Mouse (Mus musculus): ENCODE results near the gene Syt12. TPM values are rescaled to one million over a fixed set of nuclear protein-coding genes. Genes with fewer than 3 reads are reported as not detected.
A peak's percentile ranks its signal among the peaks of the same experiment; 100 is the strongest.

The Syt12 gene
- polyA plus RNA-seq, 1 experiment from 2014 or later = 1.9 TPM

DNA sequence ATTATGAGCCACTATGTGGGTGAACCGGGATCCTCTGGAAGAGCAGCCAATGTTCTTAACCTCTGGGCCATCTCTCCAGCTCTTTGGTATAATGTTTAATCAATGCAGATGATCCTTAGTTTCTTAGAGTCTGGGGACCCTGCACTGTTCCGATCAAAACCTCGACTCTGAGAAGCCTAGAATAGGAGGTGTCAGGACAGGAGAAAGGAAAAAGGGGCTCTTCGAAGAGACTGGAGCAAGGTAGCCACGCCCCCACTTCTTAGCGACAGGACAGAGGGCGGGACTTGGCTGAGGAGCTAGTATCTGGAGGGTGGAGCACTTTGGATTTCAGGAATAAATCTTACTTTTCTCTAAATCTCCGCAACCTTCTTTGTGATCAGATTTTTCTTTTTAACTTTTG is 37.0 kb downstream of the Syt12 start:
- Histone ChIP-seq H3K27ac (replicated peaks) (no peak overlapping the region), H3K4me2 (replicated peaks) (peak overlapping the region; percentile 75; the same call in 1 of the 2 replicates), H3K27me3 (peaks cover 39% of the 10 kb centered on the region), H3K9me3 (no peaks in the 10 kb centered on the region), H3K36me3 (no peaks in the 10 kb centered on the region), H3K9ac (replicated peaks) (no peak overlapping the region), H3K4me1 (peaks cover 22% of the 10 kb centered on the region), H3K4me3 (no peak overlapping the region)
- 11% methylated on average over 8 of the region's 8 CpGs for WGBS
- no peak for ATAC-seq (ENCODE audit: low FRiP score, low read depth)

DNA sequence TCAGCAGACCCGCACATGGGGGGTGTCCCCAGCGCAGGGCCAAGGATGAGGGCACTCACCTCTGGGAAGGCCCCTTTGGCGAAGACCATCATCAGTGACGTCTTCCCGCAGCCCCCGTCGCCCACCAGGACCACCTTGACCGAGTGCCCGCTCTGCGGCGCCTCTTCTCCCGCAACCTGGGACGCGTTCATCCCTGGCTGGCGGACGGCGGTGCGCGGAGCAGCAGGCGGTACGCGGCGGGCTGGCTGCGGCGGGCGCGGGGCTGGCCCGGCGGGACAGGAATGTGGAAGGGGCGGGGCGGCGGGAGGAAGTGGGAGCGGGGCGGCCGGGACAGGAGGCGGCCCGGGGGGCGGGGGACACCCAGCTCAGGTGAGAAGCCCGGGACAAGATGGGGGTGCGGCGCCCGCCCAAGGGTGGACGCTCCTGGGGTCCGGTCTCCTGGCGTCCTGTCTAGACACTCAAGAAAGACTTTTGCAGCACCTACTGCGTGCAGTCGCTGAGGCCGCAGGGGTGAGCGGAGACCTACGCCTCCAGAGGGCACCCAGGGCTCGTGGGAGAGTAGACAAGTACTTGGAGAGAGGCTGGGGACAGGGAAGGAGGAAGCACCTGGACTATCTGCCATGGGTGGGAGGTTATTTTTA is 38.0 kb downstream of the Syt12 start, which contains the start of gene Rhod:
Gene Rhod, minus strand, starts transcription at position 272 of the 641 bp plus-strand sequence.
- H3K27me3 ChIP-seq = peaks cover 39% of the 10 kb centered on the region
- H3K4me2 ChIP-seq (replicated peaks) = peak within 1 kb of the TSS; percentile 75
- peak within 1 kb of the TSS; percentile 57 for H3K4me3 ChIP-seq
- peak within 1 kb of the TSS; percentile 64 for H3K9ac ChIP-seq (replicated peaks)
- H3K36me3 ChIP-seq = no peaks in the 10 kb centered on the region
- H3K9me3 ChIP-seq = no peaks in the 10 kb centered on the region
- WGBS = under 1% methylated on average over 43 of the region's 51 CpGs
- H3K27ac ChIP-seq (replicated peaks) = no peak within 1 kb of the TSS
- peaks cover 22% of the 10 kb centered on the region for H3K4me1 ChIP-seq
- 0 out of 2 replicates have a peak, but pooled peaks have one; percentile 30 for ATAC-seq (ENCODE audit: low FRiP score, low read depth)

DNA sequence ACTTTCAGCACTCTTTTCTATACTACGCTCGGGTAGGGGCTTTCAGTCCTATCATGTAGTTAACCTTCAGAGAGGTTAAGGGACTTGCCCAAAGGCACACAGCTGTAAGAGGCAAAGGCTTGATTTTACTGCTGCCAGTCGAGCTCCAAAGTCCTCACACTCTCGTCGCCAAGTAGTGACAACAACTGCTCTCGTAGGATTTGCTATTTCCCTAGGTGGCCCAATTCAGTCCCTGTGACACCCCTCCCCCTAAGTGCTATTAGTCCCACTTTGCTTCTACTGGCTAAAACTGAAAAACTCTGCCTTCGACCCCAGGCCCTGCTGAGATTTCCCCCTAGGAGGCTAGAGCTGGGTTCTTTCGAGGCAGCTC is 38.5 kb downstream of the Syt12 start:
- Histone ChIP-seq H3K4me1 (peaks cover 22% of the 10 kb centered on the region), H3K9ac (replicated peaks) (peak overlapping the region; percentile 64; the same call in 1 of the 2 replicates), H3K9me3 (no peaks in the 10 kb centered on the region), H3K27me3 (peaks cover 39% of the 10 kb centered on the region), H3K4me3 (peak overlapping the region; percentile 57), H3K27ac (replicated peaks) (no peak overlapping the region), H3K4me2 (replicated peaks) (peak overlapping the region; percentile 75), H3K36me3 (no peaks in the 10 kb centered on the region)
- WGBS = 5% methylated on average over 8 of the region's 8 CpGs
- ATAC-seq (ENCODE audit: low FRiP score, low read depth) = no peak

DNA sequence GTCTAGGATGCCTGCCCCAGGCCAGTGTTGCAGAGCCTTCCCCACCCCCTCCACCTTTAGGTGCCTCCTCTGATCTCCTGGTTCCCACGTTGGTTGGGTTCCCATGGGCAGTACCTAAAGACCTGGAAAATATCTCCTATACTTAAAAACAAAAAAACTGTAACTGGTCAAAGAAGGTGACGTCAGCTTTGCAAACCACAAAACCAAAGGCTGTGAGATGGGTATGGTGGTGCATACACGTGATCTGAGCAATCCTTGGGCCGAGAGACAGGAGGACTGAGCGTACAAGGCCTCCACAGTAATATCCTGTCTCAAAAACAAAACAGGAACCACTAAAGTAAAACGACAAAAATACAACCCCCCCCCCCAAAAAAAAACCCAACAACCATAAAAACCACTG is 39.4 kb downstream of the Syt12 start:
- no peaks in the 10 kb centered on the region for H3K9me3 ChIP-seq
- peaks cover 22% of the 10 kb centered on the region for H3K4me1 ChIP-seq
- H3K36me3 ChIP-seq = no peaks in the 10 kb centered on the region
- H3K27ac ChIP-seq (replicated peaks) = no peak overlapping the region
- 82% methylated on average over 6 of the region's 6 CpGs for WGBS
- no peak overlapping the region for H3K9ac ChIP-seq (replicated peaks)
- peaks cover 39% of the 10 kb centered on the region for H3K27me3 ChIP-seq
- H3K4me2 ChIP-seq (replicated peaks) = no peak overlapping the region
- ATAC-seq (ENCODE audit: low FRiP score, low read depth) = no peak
- H3K4me3 ChIP-seq = no peak overlapping the region

DNA sequence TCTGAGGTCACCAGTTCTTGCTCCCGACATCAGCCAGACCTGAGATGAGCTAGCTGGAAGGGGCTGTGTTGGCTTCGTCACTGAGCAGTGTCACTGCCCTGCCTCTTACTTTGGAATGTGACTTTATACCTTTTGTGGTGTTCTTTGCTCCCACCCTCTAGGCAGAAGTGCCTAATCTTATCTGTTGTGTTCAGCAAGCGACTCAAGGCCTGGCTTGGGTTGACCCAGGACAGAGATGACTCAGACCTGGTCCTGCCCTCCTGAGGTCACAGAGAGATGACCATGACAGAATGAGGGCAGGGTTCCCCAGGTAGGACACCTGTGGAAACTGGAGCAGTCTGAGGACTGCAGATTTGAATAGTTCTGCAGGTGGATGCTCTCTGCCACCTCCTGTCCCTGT is 41.0 kb downstream of the Syt12 start:
- Histone ChIP-seq H3K27me3 (peaks cover 39% of the 10 kb centered on the region), H3K36me3 (no peaks in the 10 kb centered on the region), H3K4me3 (no peak overlapping the region), H3K27ac (replicated peaks) (no peak overlapping the region), H3K4me2 (replicated peaks) (no peak overlapping the region), H3K4me1 (peaks cover 18% of the 10 kb centered on the region), H3K9ac (replicated peaks) (no peak overlapping the region), H3K9me3 (no peaks in the 10 kb centered on the region)
- 89% methylated on average over 3 of the region's 3 CpGs for WGBS
- ATAC-seq (ENCODE audit: low FRiP score, low read depth) = no peak

DNA sequence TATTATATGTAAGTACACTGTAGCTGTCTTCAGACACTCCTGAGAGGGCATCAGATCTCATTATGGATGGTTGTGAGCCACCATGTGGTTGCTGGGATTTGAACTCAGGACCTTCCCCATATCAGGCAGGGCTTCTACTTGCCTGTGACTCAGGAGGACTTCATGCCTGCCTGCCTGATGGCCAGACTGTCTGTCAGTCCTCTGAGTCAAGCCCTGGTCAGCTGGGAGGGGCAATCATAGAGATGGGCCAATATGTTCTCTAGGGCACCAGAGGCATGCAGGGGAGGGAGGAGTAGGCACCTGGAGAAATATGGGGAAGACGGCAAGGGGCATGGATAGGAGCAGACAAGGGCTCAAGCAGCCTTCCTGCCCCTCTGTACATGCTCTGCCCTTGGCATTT is 42.2 kb downstream of the Syt12 start:
- H3K4me2 ChIP-seq (replicated peaks) = no peak overlapping the region
- WGBS = 100% methylated on average over 1 of the region's 1 CpGs
- no peak overlapping the region for H3K27ac ChIP-seq (replicated peaks)
- H3K4me3 ChIP-seq = no peak overlapping the region
- ATAC-seq (ENCODE audit: low FRiP score, low read depth) = no peak
- no peaks in the 10 kb centered on the region for H3K36me3 ChIP-seq
- H3K27me3 ChIP-seq = peaks cover 28% of the 10 kb centered on the region
- no peaks in the 10 kb centered on the region for H3K9me3 ChIP-seq
- H3K9ac ChIP-seq (replicated peaks) = no peak overlapping the region
- H3K4me1 ChIP-seq = peaks cover 11% of the 10 kb centered on the region

DNA sequence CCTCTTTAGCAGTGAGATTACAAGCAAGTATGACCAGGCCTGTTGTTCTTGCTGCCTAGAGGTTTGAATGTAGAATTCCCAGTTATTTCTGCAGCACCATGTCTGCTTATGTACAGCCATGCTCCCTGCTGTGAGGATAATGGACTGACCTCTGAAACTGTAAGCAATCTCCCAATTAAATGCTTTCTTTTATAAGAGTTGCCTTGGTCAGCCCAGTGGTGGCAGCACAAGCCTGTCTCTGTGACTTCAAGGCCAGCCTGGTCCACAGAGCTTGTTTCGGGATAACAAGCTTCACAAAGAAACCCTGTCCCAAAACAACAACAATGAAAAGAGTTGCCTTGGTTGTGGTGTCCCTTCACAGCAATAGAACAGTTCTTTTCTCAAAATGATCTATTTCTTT is 43.5 kb downstream of the Syt12 start:
- WGBS = 79% methylated on average over 1 of the region's 1 CpGs
- Histone ChIP-seq H3K9me3 (no peaks in the 10 kb centered on the region), H3K4me3 (no peak overlapping the region), H3K9ac (replicated peaks) (no peak overlapping the region), H3K36me3 (no peaks in the 10 kb centered on the region), H3K27me3 (peaks cover 15% of the 10 kb centered on the region), H3K4me1 (peaks cover under 1% of the 10 kb centered on the region; the same call in 1 of the 2 replicates), H3K27ac (replicated peaks) (no peak overlapping the region), H3K4me2 (replicated peaks) (no peak overlapping the region)
- ATAC-seq (ENCODE audit: low FRiP score, low read depth) = no peak

DNA sequence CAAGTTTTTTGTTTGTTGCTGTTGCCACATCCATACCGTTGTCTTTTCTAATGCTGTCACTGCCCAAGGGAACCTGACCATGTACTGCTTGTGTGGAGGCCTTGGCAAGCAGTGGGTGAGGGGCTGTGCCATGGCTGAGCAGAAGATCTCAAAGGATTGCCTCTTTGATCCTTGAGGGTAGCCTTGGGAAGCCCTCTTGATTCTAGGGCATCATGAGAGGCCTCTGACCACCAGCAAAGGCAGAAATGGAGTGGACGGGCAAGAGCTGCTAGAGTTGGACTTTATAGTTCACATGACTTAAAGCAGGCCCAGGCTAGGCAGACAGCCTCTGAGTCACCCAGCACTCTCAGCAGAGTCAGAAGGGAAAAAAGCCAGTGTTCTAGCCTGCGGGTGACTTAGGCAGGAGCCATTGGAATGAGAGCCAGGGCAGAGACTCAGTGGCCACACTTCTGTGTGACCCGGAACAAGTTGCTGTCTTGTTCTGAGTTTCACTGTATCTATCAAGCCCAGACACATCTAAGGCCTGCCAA is 47.1 kb downstream of the Syt12 start:
- 94% methylated on average over 4 of the region's 4 CpGs for WGBS
- H3K9ac ChIP-seq (replicated peaks) = no peak overlapping the region
- no peak overlapping the region for H3K27ac ChIP-seq (replicated peaks)
- no peaks in the 10 kb centered on the region for H3K4me1 ChIP-seq
- H3K4me3 ChIP-seq = no peak overlapping the region
- no peak overlapping the region for H3K4me2 ChIP-seq (replicated peaks)
- ATAC-seq (ENCODE audit: low FRiP score, low read depth) = no peak
- no peaks in the 10 kb centered on the region for H3K9me3 ChIP-seq
- H3K27me3 ChIP-seq = no peaks in the 10 kb centered on the region
- H3K36me3 ChIP-seq = no peaks in the 10 kb centered on the region

DNA sequence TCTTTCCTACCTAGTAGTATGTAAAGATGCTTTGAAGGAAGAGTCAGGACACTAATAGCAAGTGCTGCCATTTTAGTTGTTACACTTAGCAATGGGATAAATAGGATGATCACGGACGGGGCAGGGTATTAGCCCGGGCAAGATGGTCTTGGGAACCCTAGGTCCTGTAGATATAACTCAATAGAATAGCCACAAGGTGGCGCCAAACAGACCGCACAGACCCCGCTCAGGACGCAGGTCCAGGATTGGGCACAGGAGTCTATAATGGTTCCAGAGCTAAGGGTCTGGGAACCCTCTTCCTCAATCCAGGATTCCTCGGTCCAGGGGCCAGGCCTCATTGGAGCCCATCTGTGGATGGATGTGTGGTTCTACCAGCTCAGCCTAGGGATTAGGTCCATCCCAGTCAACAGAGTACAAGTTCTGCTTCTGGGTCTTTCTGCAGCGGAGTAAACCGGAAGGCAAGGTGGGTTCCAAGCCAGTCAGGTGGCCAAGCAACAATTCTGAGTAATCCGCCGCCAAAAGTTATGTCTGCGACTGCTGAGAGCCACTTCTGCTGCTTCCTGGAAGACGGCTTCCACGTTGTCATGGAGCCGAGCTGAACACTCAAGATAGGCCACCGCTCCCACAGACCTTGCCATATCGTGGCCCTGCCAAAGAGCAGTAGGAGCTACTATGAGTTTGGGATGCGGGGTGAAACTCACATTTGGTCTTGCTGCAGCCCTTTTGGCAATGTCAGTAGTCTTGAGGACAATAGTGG is 51.5 kb downstream of the Syt12 start:
- no peak overlapping the region for H3K9ac ChIP-seq (replicated peaks)
- H3K9me3 ChIP-seq = no peaks in the 10 kb centered on the region
- no peak for ATAC-seq (ENCODE audit: low FRiP score, low read depth)
- WGBS = 75% methylated on average over 19 of the region's 19 CpGs
- no peak overlapping the region for H3K4me2 ChIP-seq (replicated peaks)
- H3K4me1 ChIP-seq = no peaks in the 10 kb centered on the region
- H3K4me3 ChIP-seq = no peak overlapping the region
- no peak overlapping the region for H3K27ac ChIP-seq (replicated peaks)
- H3K36me3 ChIP-seq = no peaks in the 10 kb centered on the region
- H3K27me3 ChIP-seq = no peaks in the 10 kb centered on the region

DNA sequence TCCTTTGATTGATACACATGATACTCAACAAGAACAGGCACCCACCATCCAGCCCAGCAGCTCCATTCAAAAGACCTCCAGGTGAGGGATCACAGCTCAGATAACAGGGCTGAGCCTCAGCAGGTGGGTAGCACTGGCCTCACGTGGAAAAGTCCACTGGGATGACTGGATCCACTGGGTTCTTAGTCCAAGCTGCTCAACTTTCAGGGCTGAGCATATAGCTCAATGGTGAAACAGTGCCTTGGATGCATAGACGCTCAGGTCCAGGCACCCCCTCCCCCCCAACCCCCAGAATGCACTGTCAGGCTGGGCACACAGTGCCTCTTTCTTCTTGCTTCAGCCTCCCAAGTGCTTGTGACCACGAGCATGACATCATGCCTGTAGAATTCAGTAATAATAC is 54.2 kb downstream of the Syt12 start:
- H3K4me3 ChIP-seq = no peak overlapping the region
- H3K4me2 ChIP-seq (replicated peaks) = no peak overlapping the region
- no peaks in the 10 kb centered on the region for H3K9me3 ChIP-seq
- H3K4me1 ChIP-seq = no peaks in the 10 kb centered on the region
- no peak overlapping the region for H3K9ac ChIP-seq (replicated peaks)
- H3K27ac ChIP-seq (replicated peaks) = no peak overlapping the region
- no peaks in the 10 kb centered on the region for H3K36me3 ChIP-seq
- H3K27me3 ChIP-seq = no peaks in the 10 kb centered on the region
- 83% methylated on average over 3 of the region's 3 CpGs for WGBS
- no peak for ATAC-seq (ENCODE audit: low FRiP score, low read depth)

DNA sequence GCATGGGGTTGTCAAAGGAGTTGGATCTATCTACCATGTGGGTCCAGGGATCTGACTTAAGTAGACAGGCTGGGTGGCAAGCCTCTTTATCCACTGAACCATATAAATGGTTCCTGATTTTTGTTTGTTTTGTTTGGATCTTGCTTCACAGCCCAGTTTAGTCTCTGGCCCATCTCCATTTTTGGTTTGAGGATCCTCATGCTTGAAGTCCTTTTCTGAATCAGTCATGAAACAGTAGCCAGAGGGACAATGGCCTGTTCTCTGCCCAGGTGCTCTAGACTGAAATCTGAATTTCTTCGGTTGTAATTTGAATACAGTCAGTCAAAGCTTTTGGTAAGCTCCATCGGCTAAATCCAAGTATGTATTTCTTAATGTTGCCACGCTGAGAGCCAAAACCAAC is 54.7 kb downstream of the Syt12 start:
- no peak overlapping the region for H3K27ac ChIP-seq (replicated peaks)
- no peaks in the 10 kb centered on the region for H3K36me3 ChIP-seq
- H3K9ac ChIP-seq (replicated peaks) = no peak overlapping the region
- H3K4me1 ChIP-seq = no peaks in the 10 kb centered on the region
- H3K27me3 ChIP-seq = no peaks in the 10 kb centered on the region
- no peaks in the 10 kb centered on the region for H3K9me3 ChIP-seq
- no peak for ATAC-seq (ENCODE audit: low FRiP score, low read depth)
- 94% methylated on average over 3 of the region's 3 CpGs for WGBS
- no peak overlapping the region for H3K4me3 ChIP-seq
- H3K4me2 ChIP-seq (replicated peaks) = no peak overlapping the region

DNA sequence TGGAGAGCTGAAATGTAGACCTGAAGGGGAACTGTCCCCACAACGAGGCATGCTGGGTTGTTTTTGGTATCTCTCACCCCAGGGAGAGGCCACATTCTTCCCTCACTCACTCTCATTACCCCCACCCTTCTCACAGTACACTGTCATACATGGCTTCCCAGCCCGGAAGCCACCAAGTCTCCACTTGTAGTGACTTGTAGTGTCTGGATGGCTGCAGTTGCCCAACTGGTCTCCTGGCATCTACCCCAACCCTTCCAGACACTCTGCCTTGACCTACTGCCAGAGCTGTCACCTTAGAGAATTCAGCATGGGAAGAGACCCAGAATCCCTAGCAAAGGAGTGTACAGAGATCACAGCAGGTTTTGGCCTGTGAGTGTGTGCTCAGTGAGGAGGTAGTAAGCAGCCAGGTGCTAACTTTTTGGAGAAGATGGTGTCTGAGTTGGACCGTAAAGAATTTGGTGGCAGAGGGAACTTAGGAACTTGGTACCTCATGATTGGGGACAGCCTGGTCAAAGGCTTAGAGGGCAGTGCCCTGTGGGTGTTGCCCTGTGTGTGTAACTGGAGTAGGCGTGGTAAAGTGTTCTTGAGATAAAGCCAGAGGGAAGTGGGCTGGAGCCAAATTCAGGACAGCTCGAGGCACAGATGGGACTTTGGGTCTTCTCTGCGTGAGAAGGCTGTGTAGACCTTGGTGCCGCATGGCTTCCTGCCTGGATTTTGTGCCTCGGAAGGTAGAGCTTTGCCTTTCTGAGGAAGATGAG is 56.9 kb downstream of the Syt12 start:
- Histone ChIP-seq H3K36me3 (no peaks in the 10 kb centered on the region), H3K9ac (replicated peaks) (no peak overlapping the region), H3K4me2 (replicated peaks) (no peak overlapping the region), H3K4me1 (no peaks in the 10 kb centered on the region), H3K4me3 (no peak overlapping the region), H3K27ac (replicated peaks) (no peak overlapping the region), H3K27me3 (no peaks in the 10 kb centered on the region), H3K9me3 (no peaks in the 10 kb centered on the region)
- no peak for ATAC-seq (ENCODE audit: low FRiP score, low read depth)
- WGBS = 89% methylated on average over 8 of the region's 8 CpGs
